Mouse (Mus musculus) bone marrow, adult 2 months (tissue): ENCODE data around the gene Card6.

ENCODE experiments used
- CTCF ChIP-seq: fragments of 200-500 bp; IDR thresholded peaks from 2 replicates; pipeline ENCODE4 v1.5.1; 2011; ENCODE audit warnings: low read length, control low read depth; ENCODE audit not compliant: control insufficient read depth, insufficient read depth
- POLR2A ChIP-seq: fragments of 200-500 bp; IDR thresholded peaks from 2 replicates; pipeline ENCODE4 v1.6.1; 2011; ENCODE audit warnings: low read depth, mild to moderate bottlenecking, control low read depth, low read length, borderline replicate concordance; ENCODE audit not compliant: control insufficient read depth

- TF ChIP-seq CTCF (no peak), POLR2A (no peak)
Measured at GRCm38 (mm10) chr15:5108655-5109040, 309 bp upstream of the Card6 start.
